Mouse (Mus musculus): ENCODE results near the gene Gm10310. TPM values are rescaled to one million over a fixed set of nuclear protein-coding genes. Genes with fewer than 3 reads are reported as not detected.

Gene Gm10310
- not detected for polyA plus RNA-seq (2014; fragmentation: Illumina TruSeq; extraction: RNeasy Lipid Tissue Mini Kit (QIAGEN cat#74804); ENCODE audit: insufficient read depth, low read depth, low replicate concordance)

GRCm38 (mm10) chr10:129984962-129985361, at the start of gene Gm10310:
Gm10310 (minus strand) TSS chr10:129985062.

GRCm38 (mm10) chr10:130030048-130030447, 45.2 kb upstream of the Gm10310 start, which contains the start of gene Olfr821:
Olfr821 (plus strand) TSS chr10:130030348.

GRCm38 (mm10) chr10:130012321-130012720, 27.5 kb upstream of the Gm10310 start, which contains the start of gene Olfr820:
Olfr820 (plus strand) TSS chr10:130012621.

GRCm38 (mm10) chr10:129976040-129976439, 8.8 kb downstream of the Gm10310 start, which contains the start of gene Olfr247:
Olfr247 (minus strand) TSS chr10:129976140.

GRCm38 (mm10) chr10:129967166-129967565, 17.7 kb downstream of the Gm10310 start, which contains the start of gene Olfr819:
Olfr819 (minus strand) TSS chr10:129967266.

GRCm38 (mm10) chr10:129949000-129949399, 35.9 kb downstream of the Gm10310 start, which contains the start of gene Olfr818:
Olfr818 (minus strand) TSS chr10:129949100.

Other genes starting within 250 kb of the Gm10310 start
- gene Olfr806, start 243.1 kb downstream of the Gm10310 start, polyA plus RNA-seq (2014; fragmentation: Illumina TruSeq; extraction: RNeasy Lipid Tissue Mini Kit (QIAGEN cat#74804); ENCODE audit: insufficient read depth, low read depth, low replicate concordance): not detected
- not detected for gene Olfr807, start 227.3 kb downstream of the Gm10310 start, polyA plus RNA-seq (2014; fragmentation: Illumina TruSeq; extraction: RNeasy Lipid Tissue Mini Kit (QIAGEN cat#74804); ENCODE audit: insufficient read depth, low read depth, low replicate concordance)
- gene Olfr808, start 219.6 kb downstream of the Gm10310 start, polyA plus RNA-seq (2014; fragmentation: Illumina TruSeq; extraction: RNeasy Lipid Tissue Mini Kit (QIAGEN cat#74804); ENCODE audit: insufficient read depth, low read depth, low replicate concordance): not detected
- not detected for gene Olfr809, start 210.4 kb downstream of the Gm10310 start, polyA plus RNA-seq (2014; fragmentation: Illumina TruSeq; extraction: RNeasy Lipid Tissue Mini Kit (QIAGEN cat#74804); ENCODE audit: insufficient read depth, low read depth, low replicate concordance)
- not detected for gene Olfr810, start 190.1 kb downstream of the Gm10310 start, polyA plus RNA-seq (2014; fragmentation: Illumina TruSeq; extraction: RNeasy Lipid Tissue Mini Kit (QIAGEN cat#74804); ENCODE audit: insufficient read depth, low read depth, low replicate concordance)
- gene Olfr811, start 180.7 kb downstream of the Gm10310 start, polyA plus RNA-seq (2014; fragmentation: Illumina TruSeq; extraction: RNeasy Lipid Tissue Mini Kit (QIAGEN cat#74804); ENCODE audit: insufficient read depth, low read depth, low replicate concordance): not detected
- gene Olfr812, start 139.0 kb downstream of the Gm10310 start, polyA plus RNA-seq (2014; fragmentation: Illumina TruSeq; extraction: RNeasy Lipid Tissue Mini Kit (QIAGEN cat#74804); ENCODE audit: insufficient read depth, low read depth, low replicate concordance): not detected
- not detected for gene Olfr813, start 129.7 kb downstream of the Gm10310 start, polyA plus RNA-seq (2014; fragmentation: Illumina TruSeq; extraction: RNeasy Lipid Tissue Mini Kit (QIAGEN cat#74804); ENCODE audit: insufficient read depth, low read depth, low replicate concordance)
- not detected for gene Olfr814, start 105.2 kb downstream of the Gm10310 start, polyA plus RNA-seq (2014; fragmentation: Illumina TruSeq; extraction: RNeasy Lipid Tissue Mini Kit (QIAGEN cat#74804); ENCODE audit: insufficient read depth, low read depth, low replicate concordance)
- not detected for gene Olfr815, start 79.2 kb downstream of the Gm10310 start, polyA plus RNA-seq (2014; fragmentation: Illumina TruSeq; extraction: RNeasy Lipid Tissue Mini Kit (QIAGEN cat#74804); ENCODE audit: insufficient read depth, low read depth, low replicate concordance)
- not detected for gene Olfr816, start 69.5 kb downstream of the Gm10310 start, polyA plus RNA-seq (2014; fragmentation: Illumina TruSeq; extraction: RNeasy Lipid Tissue Mini Kit (QIAGEN cat#74804); ENCODE audit: insufficient read depth, low read depth, low replicate concordance)
- not detected for gene Olfr818, start 36.0 kb downstream of the Gm10310 start, polyA plus RNA-seq (2014; fragmentation: Illumina TruSeq; extraction: RNeasy Lipid Tissue Mini Kit (QIAGEN cat#74804); ENCODE audit: insufficient read depth, low read depth, low replicate concordance)
- gene Olfr819, start 17.8 kb downstream of the Gm10310 start, polyA plus RNA-seq (2014; fragmentation: Illumina TruSeq; extraction: RNeasy Lipid Tissue Mini Kit (QIAGEN cat#74804); ENCODE audit: insufficient read depth, low read depth, low replicate concordance): not detected
- not detected for gene Olfr247, start 8.9 kb downstream of the Gm10310 start, polyA plus RNA-seq (2014; fragmentation: Illumina TruSeq; extraction: RNeasy Lipid Tissue Mini Kit (QIAGEN cat#74804); ENCODE audit: insufficient read depth, low read depth, low replicate concordance)
- not detected for gene Olfr820, start 27.6 kb upstream of the Gm10310 start, polyA plus RNA-seq (2014; fragmentation: Illumina TruSeq; extraction: RNeasy Lipid Tissue Mini Kit (QIAGEN cat#74804); ENCODE audit: insufficient read depth, low read depth, low replicate concordance)
- not detected for gene Olfr821, start 45.3 kb upstream of the Gm10310 start, polyA plus RNA-seq (2014; fragmentation: Illumina TruSeq; extraction: RNeasy Lipid Tissue Mini Kit (QIAGEN cat#74804); ENCODE audit: insufficient read depth, low read depth, low replicate concordance)
- not detected for gene Olfr822, start 86.1 kb upstream of the Gm10310 start, polyA plus RNA-seq (2014; fragmentation: Illumina TruSeq; extraction: RNeasy Lipid Tissue Mini Kit (QIAGEN cat#74804); ENCODE audit: insufficient read depth, low read depth, low replicate concordance)
- not detected for gene Olfr823, start 130.3 kb upstream of the Gm10310 start, polyA plus RNA-seq (2014; fragmentation: Illumina TruSeq; extraction: RNeasy Lipid Tissue Mini Kit (QIAGEN cat#74804); ENCODE audit: insufficient read depth, low read depth, low replicate concordance)
- not detected for gene Olfr824, start 144.9 kb upstream of the Gm10310 start, polyA plus RNA-seq (2014; fragmentation: Illumina TruSeq; extraction: RNeasy Lipid Tissue Mini Kit (QIAGEN cat#74804); ENCODE audit: insufficient read depth, low read depth, low replicate concordance)
- not detected for gene Olfr825, start 181.7 kb upstream of the Gm10310 start, polyA plus RNA-seq (2014; fragmentation: Illumina TruSeq; extraction: RNeasy Lipid Tissue Mini Kit (QIAGEN cat#74804); ENCODE audit: insufficient read depth, low read depth, low replicate concordance)
- gene Olfr826, start 199.1 kb upstream of the Gm10310 start, polyA plus RNA-seq (2014; fragmentation: Illumina TruSeq; extraction: RNeasy Lipid Tissue Mini Kit (QIAGEN cat#74804); ENCODE audit: insufficient read depth, low read depth, low replicate concordance): not detected
- gene Olfr827, start 229.3 kb upstream of the Gm10310 start, polyA plus RNA-seq (2014; fragmentation: Illumina TruSeq; extraction: RNeasy Lipid Tissue Mini Kit (QIAGEN cat#74804); ENCODE audit: insufficient read depth, low read depth, low replicate concordance): not detected